Mouse (Mus musculus) neutrophil, adult 5-6 weeks (primary cell): ENCODE measurements around the gene 1110051M20Rik. TPM values are rescaled to one million over a fixed set of nuclear protein-coding genes. Genes with fewer than 3 reads are reported as not detected.

ENCODE experiments used
- ATAC-seq: fragments of 151-379, 151-347 bp; 2 replicates; pipeline ENCODE4 v1.8.0; 2017; ENCODE audit warnings: mild to moderate bottlenecking, moderate TSS enrichment; ENCODE audit not compliant: insufficient number of reproducible peaks, poor library complexity, low FRiP score, severe bottlenecking; ENCODE audit errors: extremely low read depth
- total RNA-seq: library from RNA; stranded (forward); fragments of 200-1000 nt; gene quantifications from 2 replicates; pipeline ENCODE4 v1.2.3, GENCODE M21; 2017

Gene 1110051M20Rik
- total RNA-seq, 1 experiment from 2014 or later = 1.7 TPM

- no peak for ATAC-seq
These were observed 14.3 kb upstream of the 1110051M20Rik start for GRCm38 (mm10) chr2:91458673-91459391.

GRCm38 (mm10) chr2:91458252-91458672, 13.8 kb upstream of the 1110051M20Rik start:
- no peak for ATAC-seq

GRCm38 (mm10) chr2:91457656-91458251, 13.2 kb upstream of the 1110051M20Rik start:
- no peak for ATAC-seq

GRCm38 (mm10) chr2:91457259-91457655, 12.8 kb upstream of the 1110051M20Rik start, which contains the start of gene Lrp4:
TSS of gene Lrp4 (plus strand) at chr2:91457511.
- ATAC-seq = no peak

- ATAC-seq = no peak
These were observed 12.1 kb upstream of the 1110051M20Rik start for GRCm38 (mm10) chr2:91456491-91457100.

- ATAC-seq = no peak
These were observed 11.3 kb upstream of the 1110051M20Rik start for GRCm38 (mm10) chr2:91455826-91456225.

GRCm38 (mm10) chr2:91454434-91454833, 9.9 kb upstream of the 1110051M20Rik start:
- no peak for ATAC-seq

GRCm38 (mm10) chr2:91453231-91454075, 8.9 kb upstream of the 1110051M20Rik start:
- no peak for ATAC-seq

- ATAC-seq = no peak
These were observed 8.2 kb upstream of the 1110051M20Rik start for GRCm38 (mm10) chr2:91452658-91453057.

- no peak for ATAC-seq
These were observed 5.8 kb upstream of the 1110051M20Rik start for GRCm38 (mm10) chr2:91450316-91450715.

- no peak for ATAC-seq
These were observed 5.2 kb upstream of the 1110051M20Rik start for GRCm38 (mm10) chr2:91449662-91450061.

GRCm38 (mm10) chr2:91442241-91442640, 2.3 kb downstream of the 1110051M20Rik start:
- no peak for ATAC-seq

GRCm38 (mm10) chr2:91441715-91442114, 2.8 kb downstream of the 1110051M20Rik start:
- no peak for ATAC-seq

- no peak for ATAC-seq
These were observed 3.8 kb downstream of the 1110051M20Rik start for GRCm38 (mm10) chr2:91440686-91441085.

GRCm38 (mm10) chr2:91439876-91440275, 4.6 kb downstream of the 1110051M20Rik start:
- no peak for ATAC-seq

GRCm38 (mm10) chr2:91439271-91439670, 5.2 kb downstream of the 1110051M20Rik start:
- ATAC-seq = no peak

- no peak for ATAC-seq
These were observed 7.2 kb downstream of the 1110051M20Rik start for GRCm38 (mm10) chr2:91437116-91437815.

GRCm38 (mm10) chr2:91436713-91437112, 7.8 kb downstream of the 1110051M20Rik start:
- no peak for ATAC-seq

GRCm38 (mm10) chr2:91430600-91430919, 13.9 kb downstream of the 1110051M20Rik start:
- ATAC-seq = no peak
